Mouse (Mus musculus) cortical plate, adult 2 months (tissue): ENCODE data around the gene Daxx.

Experiments used
- CTCF ChIP-seq: fragments of 200-500 bp; IDR thresholded peaks from 2 replicates; pipeline ENCODE4 v1.5.1; 2011; ENCODE audit warnings: mild to moderate bottlenecking, control low read depth, low read length; ENCODE audit not compliant: insufficient read depth; ENCODE audit errors: extremely low read depth
- POLR2A ChIP-seq: fragments of 200-500 bp; IDR thresholded peaks from 2 replicates; pipeline ENCODE4 v1.6.1; 2011; ENCODE audit warnings: mild to moderate bottlenecking, low read length, control low read depth; ENCODE audit not compliant: insufficient read depth; ENCODE audit errors: extremely low read depth

DNA sequence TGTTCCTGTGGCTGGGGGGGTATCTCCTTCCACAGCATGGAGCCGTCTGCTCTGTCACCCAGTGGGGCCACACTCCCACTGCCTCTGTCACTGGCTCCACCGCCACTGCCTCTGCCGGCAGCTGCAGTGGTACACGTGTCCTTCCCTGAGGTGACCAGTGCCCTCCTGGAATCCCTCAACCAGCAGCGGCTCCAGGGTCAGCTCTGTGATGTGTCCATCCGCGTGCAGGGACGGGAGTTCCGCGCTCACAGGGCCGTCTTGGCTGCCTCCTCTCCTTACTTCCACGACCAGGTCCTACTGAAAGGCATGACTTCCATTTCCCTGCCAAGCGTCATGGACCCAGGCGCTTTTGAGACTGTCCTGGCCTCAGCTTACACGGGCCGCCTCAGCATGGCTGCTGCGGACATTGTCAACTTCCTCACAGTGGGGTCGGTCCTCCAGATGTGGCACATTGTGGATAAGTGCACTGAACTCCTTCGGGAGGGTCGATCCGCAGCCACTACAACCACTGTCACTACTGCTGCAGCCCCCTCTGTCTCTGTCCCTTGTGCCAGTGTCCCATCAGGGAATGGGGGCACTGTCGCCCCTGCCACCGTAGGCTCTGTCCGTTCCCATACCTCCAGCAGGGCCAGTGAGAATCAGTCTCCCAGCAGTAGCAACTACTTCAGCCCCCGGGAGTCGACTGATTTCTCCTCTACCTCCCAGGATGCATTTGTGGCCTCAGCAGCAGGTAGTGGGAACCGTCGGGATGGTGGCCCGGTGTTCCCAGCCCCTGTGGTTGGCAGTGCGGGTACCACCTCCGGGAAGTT, 7.8 kb downstream of the Daxx start:
- no peak for TF ChIP-seq POLR2A
- TF ChIP-seq CTCF: no peak
